8 mouse cellular contexts compared by ENCODE assay signal in genomic region chr1:179866056-179866772, GRCm38 (mm10).
DNase-seq lines count a peak whose midpoint lies in the region; ATAC-seq lines count a peak whose summit lies in the region.

No protein-coding gene starts in this region.

- WGBS in neural tube, embryonic 11.5 days = 67% methylated on average over 16 of the region's 16 CpGs
- 57% methylated on average over 16 of the region's 16 CpGs for WGBS in heart, embryonic 16.5 days
- 69% methylated on average over 16 of the region's 16 CpGs for WGBS in limb, embryonic 13.5 days
- 50% methylated on average over 16 of the region's 16 CpGs for WGBS in stomach, embryonic 15.5 days

- no peak overlapping the region for H3K4me2 ChIP-seq in neural tube, embryonic 11.5 days (ENCODE audit: low read depth)
- peak overlapping the region; percentile 30; the same call in 1 of the 2 replicates for H3K4me2 ChIP-seq in heart, embryonic 16.5 days (ENCODE audit: low read depth, low read length)
- H3K4me2 ChIP-seq in limb, embryonic 13.5 days (replicated peaks) = no peak overlapping the region
- no peak overlapping the region for H3K4me2 ChIP-seq in stomach, embryonic 15.5 days

- no peak overlapping the region for H3K9ac ChIP-seq in neural tube, embryonic 11.5 days (ENCODE audit: low read length)
- no peak overlapping the region for H3K9ac ChIP-seq in heart, embryonic 16.5 days (ENCODE audit: low read length)
- no peak overlapping the region for H3K9ac ChIP-seq in limb, embryonic 13.5 days
- H3K9ac ChIP-seq in stomach, embryonic 15.5 days = no peak overlapping the region

- no peaks in the 10 kb centered on the region for H3K4me1 ChIP-seq in neural tube, embryonic 11.5 days (ENCODE audit: control insufficient read depth, insufficient read depth, low read length)
- peaks cover 12% of the 10 kb centered on the region for H3K4me1 ChIP-seq in heart, embryonic 16.5 days (ENCODE audit: control insufficient read depth, insufficient read depth, low read length)
- H3K4me1 ChIP-seq in limb, embryonic 13.5 days = peaks cover 6% of the 10 kb centered on the region; the same call in 1 of the 2 replicates
- peaks cover 8% of the 10 kb centered on the region; the same call in 1 of the 2 replicates for H3K4me1 ChIP-seq in stomach, embryonic 15.5 days

- no peaks in the 10 kb centered on the region for H3K36me3 ChIP-seq in neural tube, embryonic 11.5 days (ENCODE audit: control insufficient read depth, insufficient read depth, low read length)
- H3K36me3 ChIP-seq in heart, embryonic 16.5 days (ENCODE audit: control insufficient read depth, insufficient read depth) = no peaks in the 10 kb centered on the region
- no peaks in the 10 kb centered on the region for H3K36me3 ChIP-seq in limb, embryonic 13.5 days
- no peaks in the 10 kb centered on the region for H3K36me3 ChIP-seq in stomach, embryonic 15.5 days

- H3K4me3 ChIP-seq in neural tube, embryonic 11.5 days (ENCODE audit: low read depth, low read length) = no peak overlapping the region
- no peak overlapping the region for H3K4me3 ChIP-seq in heart, embryonic 16.5 days (ENCODE audit: low read length)
- H3K4me3 ChIP-seq in limb, embryonic 13.5 days = no peak overlapping the region
- H3K4me3 ChIP-seq in stomach, embryonic 15.5 days (replicated peaks) = no peak overlapping the region

- no peaks in the 10 kb centered on the region for H3K27me3 ChIP-seq in neural tube, embryonic 11.5 days (ENCODE audit: control insufficient read depth, insufficient read depth, low read length)
- no peaks in the 10 kb centered on the region for H3K27me3 ChIP-seq in heart, embryonic 16.5 days (ENCODE audit: control insufficient read depth, insufficient read depth, low read length)
- no peaks in the 10 kb centered on the region for H3K27me3 ChIP-seq in limb, embryonic 13.5 days
- no peaks in the 10 kb centered on the region for H3K27me3 ChIP-seq in stomach, embryonic 15.5 days (replicated peaks)

- DNase-seq in neural tube, embryonic 11.5 days (ENCODE audit: low spot score) = no peak
- no peak for DNase-seq in neural tube, embryonic 10.5 days (ENCODE audit: extremely low spot score, low spot score)
- no peak for DNase-seq in MN1 (ENCODE audit: low spot score)
- DNase-seq in layer of hippocampus, adult 9-11 months = no peak
- DNase-seq in cerebellum, postnatal 25 days = no peak

- ATAC-seq in neural tube, embryonic 11.5 days (ENCODE audit: insufficient read depth, low FRiP score, low TSS enrichment) = no peak
- peak; percentile 37; the same call in 1 of the 2 replicates for ATAC-seq in heart, embryonic 16.5 days (replicated peaks; ENCODE audit: extremely low read depth, insufficient read depth, low FRiP score)
- ATAC-seq in limb, embryonic 13.5 days (ENCODE audit: low FRiP score, low read depth) = no peak
- ATAC-seq in stomach, embryonic 15.5 days (ENCODE audit: insufficient read depth, low FRiP score, low read depth) = peak; percentile 45; the same call in 1 of the 2 replicates

- H3K27ac ChIP-seq in neural tube, embryonic 11.5 days (ENCODE audit: low read depth, low read length) = peak overlapping the region; percentile 31; the same call in 1 of the 2 replicates
- peak overlapping the region; percentile 66 for H3K27ac ChIP-seq in heart, embryonic 16.5 days (ENCODE audit: low read length)
- H3K27ac ChIP-seq in limb, embryonic 13.5 days = peak overlapping the region; percentile 28; the same call in 1 of the 2 replicates
- H3K27ac ChIP-seq in stomach, embryonic 15.5 days = peak overlapping the region; percentile 65

- no peaks in the 10 kb centered on the region for H3K9me3 ChIP-seq in neural tube, embryonic 11.5 days (ENCODE audit: control insufficient read depth, low read length)
- no peaks in the 10 kb centered on the region for H3K9me3 ChIP-seq in heart, embryonic 16.5 days (replicated peaks; ENCODE audit: control insufficient read depth, low read length)
- no peaks in the 10 kb centered on the region for H3K9me3 ChIP-seq in limb, embryonic 13.5 days
- H3K9me3 ChIP-seq in stomach, embryonic 15.5 days = no peaks in the 10 kb centered on the region

Comparison
In these comparisons a context has a peak if more than half of its experiments do, and no peak if none do; other contexts are left out.
1. ATAC-seq: peak in heart, embryonic 16.5 days (single experiment) and stomach, embryonic 15.5 days (single experiment); none in neural tube, embryonic 11.5 days (single experiment) and limb, embryonic 13.5 days (single experiment).
2. Peak in every context shown above with its lines, with median percentiles within 50 percentile points of each other: H3K27ac ChIP-seq.